Mouse (Mus musculus): Measurements from ENCODE around the gene Ocln. TPM values are rescaled to one million over a fixed set of nuclear protein-coding genes. Genes with fewer than 3 reads are reported as not detected.
"Not testable (repeated sequence)": the region's sequence is repeated elsewhere in the genome, so short reads cannot be mapped to it uniquely, and the experiment has no call there.

The Ocln gene
- total RNA-seq, 2 experiments from 2014 or later, result 0.14 TPM; not detected in 1

DNA sequence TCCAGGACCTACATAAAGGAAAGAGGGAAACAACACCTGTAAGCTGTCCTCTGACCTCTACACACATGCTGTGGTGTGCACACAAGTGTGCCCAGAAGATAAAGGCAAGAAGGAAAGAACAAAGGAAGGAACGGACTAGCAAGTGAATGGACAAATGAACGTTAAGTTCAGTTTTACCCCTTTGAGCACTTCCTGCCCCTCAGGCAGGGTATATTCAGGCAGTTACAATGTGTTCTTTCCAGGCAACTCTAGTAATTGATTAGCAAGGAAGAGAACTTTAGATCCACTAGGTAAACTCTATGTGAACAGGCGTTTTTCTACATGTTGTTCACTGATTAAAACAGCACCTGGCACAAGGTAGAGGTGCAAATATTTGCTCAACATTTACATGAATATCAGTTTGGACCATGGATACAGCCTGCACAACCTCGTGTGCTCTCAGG, 8.3 kb downstream of the Ocln start:
- no peak for DNase-seq (ENCODE audit: low spot score)

DNA sequence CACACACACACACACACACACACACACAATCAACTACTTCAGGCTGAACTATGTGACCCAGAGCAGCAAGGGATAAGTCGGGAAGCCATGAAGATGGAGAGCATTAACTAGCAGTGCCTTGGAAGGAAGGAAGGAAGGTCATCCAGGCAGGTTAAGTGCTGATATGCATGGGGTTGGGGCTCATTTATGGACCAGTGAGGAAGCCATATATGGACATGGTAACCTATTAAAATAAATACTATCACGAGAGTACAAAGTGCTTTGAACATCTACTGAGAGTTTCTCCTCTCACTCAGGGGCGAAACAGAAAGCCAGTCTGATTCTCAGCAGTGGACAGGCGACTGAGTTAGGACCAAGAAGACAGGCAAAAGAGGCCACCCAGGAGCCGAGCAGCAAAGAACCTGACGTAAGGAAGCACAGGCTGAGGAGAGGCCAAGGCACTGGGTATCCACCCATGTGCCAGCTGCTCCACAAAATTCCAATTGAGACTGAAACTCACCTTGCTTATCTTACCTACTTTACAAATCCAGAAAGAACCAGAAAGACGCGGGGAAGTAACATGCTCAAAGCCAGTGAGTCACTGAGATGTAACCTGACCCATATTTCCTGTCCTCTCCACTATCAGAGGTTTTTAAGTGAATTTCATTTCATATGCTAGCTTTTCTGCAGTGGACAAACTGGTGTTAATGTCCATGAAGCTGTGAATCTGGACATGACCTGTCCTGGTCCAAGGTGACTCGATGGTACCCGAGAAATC, 9.3 kb downstream of the Ocln start:
- no peak for DNase-seq (ENCODE audit: low spot score)

DNA sequence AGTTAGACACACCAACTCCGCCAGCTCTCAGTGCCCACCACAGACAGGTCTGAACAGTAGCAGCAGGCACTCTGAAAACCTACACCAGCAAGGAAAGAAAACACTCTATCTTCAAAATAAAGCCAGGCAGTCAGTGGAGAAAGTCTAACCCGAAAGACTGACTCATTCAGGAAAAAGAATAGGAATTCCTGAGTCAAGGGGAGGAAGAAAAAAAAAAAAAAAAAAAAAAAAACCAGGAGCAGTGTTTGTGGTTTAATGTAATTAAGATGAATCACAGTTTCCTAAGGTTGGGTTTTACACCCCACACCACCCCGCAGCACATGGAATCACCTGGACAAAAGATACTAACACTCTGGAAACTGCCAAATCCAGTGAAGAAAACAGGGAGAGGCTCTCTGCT, 16.4 kb downstream of the Ocln start:
- DNase-seq (ENCODE audit: low spot score), result no peak

DNA sequence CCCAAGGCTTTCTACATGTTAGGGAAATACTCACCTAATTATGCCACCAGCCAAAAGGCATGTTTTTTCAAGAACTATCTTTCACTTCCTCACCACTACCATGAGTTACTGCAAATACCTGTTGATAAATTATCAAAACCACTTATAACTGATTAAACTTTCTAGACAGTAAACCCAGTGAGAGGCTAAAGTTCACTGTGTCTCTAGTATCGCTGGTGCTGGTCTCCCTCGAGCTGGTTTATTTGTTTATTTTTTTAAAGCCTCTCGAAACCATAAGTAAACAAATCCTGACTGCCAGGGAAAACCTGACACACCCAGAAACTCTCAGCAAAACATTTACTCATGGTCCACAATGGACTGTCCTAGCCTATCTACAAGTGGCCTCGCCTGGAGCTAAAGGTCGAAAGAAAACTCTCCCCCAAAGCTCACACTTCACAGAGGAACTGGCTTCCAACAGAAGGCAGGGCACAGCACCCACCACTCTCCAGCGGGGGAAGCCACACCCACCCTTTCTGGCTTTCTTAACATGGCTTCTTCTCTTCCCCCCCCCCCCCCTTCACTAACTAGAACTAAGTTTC, 19.6 kb downstream of the Ocln start:
- no peak for DNase-seq (ENCODE audit: low spot score)

DNA sequence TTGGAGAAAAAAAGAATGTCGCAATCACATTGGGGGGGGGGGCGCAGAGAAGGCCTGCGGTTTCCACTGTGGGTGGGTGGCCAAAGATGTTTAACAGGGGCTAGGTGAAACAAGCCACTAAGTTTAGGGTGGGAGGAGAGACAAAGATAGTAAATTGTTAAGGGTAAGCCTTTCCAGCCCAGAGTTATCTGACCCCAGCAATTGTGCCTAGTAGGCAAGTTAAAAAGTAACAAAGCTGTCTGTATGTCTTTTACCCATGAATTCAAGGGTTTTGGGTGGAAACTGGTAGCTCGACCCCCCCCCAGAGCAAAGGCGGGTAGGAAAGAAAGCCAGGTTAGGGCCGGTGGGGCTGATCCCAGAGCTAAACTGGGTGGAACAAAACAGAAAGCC, 25.9 kb downstream of the Ocln start:
- DNase-seq (ENCODE audit: low spot score), result no peak

DNA sequence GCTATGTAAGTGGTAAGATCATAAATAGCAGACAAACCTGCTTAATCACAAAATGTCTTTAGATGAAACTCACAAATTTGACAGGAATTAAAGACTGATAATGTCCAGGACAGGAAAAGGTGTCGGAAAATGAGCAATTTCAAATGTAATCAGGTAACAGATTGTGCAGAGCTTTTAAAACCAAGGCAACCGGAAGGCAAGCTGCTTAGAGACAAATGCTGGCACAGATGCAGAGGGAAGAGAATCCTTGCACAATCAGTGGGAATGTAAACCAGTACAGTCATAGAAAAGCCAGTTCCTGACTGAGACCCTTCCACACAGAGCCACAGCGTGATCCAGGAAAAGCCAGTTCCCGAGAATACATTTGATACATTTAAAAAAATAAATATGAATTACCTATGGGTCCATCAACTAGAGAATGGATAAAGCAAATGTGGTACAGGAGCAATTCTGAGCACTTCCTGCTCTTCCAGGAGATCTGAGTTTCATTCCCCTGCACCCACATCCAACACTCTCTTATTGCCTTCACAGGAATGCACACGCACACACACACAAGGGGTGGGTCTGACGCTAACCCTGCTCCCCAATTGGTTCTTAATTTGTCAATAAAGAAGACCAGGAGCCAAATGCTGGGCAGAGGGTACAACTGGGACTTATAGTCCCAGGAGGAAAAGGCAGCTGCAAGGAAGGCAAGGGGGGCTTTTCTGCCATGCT, 26.4 kb downstream of the Ocln start:
- DNase-seq (ENCODE audit: low spot score), result no peak

DNA sequence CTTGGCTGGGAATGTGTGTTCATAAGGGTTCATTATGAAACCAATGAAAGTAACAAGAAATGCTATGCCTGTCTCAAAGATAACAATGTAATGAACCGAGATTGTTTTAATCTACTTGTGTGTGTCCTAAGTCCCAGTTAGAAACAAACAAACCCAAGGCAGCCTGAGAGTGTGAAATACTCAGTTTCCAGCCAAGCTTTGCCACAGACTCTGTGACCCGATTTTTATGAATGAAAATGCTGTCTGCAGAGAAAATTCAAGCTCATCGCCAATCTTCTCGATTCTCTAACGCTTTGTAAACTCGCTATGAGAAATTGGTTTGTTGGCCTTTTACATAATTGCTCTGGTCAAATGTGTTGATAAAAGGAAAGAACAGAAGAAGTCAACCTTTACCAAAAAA, 27.6 kb downstream of the Ocln start:
- no peak for DNase-seq (ENCODE audit: low spot score)

DNA sequence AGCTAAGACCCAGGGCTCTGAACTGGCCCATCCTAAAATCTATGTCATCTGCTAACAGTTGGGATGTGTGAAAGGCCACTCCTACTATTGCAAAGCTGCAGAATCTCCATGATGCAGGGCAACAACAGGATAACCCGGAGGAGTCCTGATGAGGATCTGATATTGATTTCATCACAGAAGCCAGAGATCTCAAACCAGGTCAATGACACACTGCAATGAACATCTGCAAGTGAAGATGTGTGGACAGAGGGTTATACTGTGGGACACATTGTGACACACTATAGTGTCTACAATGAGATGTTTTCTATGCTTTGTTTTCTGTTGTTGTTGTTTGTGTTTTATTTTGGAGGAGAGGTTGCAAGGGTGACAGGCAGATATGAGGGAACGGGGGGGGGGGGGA, 28.8 kb downstream of the Ocln start:
- DNase-seq (ENCODE audit: low spot score), result no peak

DNA sequence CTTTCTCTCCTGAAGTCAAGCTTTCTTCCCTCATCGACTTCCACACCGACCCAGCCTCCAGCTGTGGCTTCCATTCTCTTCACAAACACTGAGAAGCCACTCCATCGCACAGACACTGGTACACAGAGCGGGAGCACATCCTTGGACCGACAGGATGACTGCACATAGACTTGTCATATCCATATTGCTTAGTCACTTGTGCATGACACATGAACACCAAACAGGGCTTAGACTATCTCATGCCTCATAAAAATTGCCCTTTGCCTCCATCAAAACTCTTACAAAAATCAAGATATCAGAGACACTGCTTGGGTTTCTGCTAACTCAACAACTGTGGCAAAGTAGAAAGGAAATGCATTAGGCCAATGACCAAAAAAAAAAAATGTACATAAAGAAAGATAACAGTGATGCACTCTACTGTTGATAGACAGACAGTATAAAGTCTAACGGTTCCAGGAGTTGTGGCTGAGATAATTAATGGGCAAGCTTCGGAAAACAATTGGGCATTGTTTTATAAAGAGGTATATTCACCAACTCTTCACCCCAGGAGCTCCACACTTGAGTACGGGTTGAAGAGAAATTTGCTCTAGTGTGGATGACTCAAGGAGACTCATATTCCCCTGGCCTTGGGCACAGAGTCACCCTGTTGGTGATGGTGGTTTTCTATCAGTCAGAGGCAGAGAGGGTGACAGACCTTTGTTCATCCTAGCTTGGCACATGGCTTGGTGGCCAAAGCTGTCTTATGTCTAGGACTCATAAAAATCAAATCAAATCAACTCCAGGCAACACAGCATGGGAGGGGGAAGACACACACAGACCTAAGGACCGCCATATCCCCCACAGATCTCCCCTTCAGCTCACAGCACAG, 30.6 kb downstream of the Ocln start:
- DNase-seq (ENCODE audit: low spot score), result no peak

DNA sequence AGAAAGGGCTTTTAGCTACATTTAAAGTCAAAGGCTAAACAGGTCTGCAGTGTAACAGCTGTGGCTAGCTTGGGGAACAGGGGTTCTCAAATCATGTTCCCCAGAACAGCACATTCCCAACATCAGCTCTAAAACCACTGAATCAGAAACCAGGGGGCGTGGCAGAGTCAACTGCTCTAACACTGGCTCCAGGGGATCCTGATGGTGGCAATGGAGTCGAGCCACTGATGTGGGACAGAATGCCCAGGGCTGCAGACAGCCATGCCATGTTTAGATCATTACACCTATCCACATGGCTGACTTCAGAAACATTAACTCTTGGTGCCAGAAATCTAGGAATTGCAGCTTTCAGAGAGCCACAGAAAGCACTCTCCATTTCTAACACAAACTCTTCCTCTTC, 33.4 kb downstream of the Ocln start:
- no peak for DNase-seq (ENCODE audit: low spot score)

DNA sequence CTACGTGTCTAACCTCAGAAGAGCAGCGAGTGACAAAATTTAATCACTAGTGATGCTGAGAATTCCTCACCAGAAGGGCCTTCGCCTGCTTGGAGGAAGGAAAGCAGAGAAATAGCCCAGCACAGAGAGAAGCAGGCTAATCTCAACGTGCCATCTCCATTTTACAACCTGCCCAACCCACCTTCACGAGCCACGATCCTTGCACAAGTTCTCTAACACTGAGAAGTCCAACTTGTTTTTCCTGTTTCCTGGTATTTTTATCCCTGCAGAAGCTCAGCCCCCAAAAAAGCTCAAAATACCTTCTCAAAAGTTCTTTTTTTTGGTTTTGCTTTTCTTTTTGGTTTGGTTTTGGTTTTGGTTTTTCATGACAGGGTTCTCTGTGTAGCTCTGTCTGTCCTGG, 34.3 kb downstream of the Ocln start:
- no peak for DNase-seq (ENCODE audit: low spot score)

DNA sequence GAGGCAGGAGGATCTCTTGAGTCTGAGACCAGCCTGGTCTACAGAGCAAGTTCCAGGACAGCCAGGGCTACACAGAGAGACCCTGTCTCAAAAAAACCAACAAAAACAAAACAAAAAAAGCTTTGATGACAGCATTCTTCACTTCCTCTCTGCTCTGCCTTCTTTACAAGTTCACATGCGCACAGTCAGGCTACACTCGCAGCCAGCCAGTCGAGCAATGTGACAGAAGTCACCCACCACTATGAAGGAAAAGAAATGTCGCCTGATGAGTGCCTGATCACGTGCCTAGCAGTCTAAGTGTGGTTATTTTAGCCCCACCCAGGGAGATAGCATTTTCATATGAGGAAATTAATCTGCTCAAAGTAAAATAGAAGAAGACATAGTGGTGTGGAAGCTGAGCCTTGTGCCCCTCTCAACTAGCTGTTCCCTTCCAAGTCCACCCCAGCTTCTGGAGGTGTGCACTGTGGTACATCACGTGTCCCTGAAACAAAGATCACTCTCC, 34.8 kb downstream of the Ocln start:
- no peak for DNase-seq (ENCODE audit: low spot score)

DNA sequence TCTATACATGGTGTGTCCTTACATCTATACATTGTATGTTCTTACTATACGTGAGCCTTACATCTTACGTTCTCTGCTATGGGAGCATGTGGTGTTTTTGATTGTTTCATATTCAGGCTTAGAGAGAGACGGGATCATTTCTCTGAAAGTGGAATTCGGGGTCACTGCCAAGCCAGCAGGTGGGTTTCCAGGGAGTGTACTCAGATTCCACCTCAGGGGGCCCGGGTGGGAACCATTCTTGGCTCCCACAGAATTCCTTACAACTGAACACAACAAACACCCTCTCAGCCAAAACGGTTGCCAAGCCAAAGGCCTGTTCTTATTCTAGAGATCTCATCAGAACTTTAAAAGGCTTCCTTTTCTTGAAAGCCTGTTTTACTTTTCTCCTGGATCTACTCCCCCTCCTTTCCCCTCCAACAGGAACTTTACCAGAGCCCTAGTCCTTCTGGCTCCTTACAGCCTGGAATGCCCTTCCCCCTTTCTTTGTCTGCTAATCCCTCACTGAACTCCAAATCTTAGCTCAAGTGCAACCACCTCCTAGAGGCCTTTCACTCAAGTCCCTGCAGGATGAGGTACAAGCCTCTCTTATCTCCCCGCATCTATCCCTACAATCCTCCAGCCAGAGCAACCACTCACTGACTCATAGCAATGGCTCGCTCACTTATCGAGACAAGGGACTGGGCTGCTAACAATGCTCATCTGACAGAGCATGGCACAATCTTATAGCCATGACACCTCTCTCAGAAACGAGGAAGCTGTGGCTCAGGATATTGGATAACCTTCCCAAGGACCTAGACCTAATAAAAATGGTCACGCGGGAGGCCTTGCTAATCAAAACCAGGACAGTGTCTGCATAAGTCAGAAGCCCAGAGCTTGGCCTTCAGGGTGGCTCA, 36.1 kb downstream of the Ocln start:
- no peak for DNase-seq (ENCODE audit: low spot score)

DNA sequence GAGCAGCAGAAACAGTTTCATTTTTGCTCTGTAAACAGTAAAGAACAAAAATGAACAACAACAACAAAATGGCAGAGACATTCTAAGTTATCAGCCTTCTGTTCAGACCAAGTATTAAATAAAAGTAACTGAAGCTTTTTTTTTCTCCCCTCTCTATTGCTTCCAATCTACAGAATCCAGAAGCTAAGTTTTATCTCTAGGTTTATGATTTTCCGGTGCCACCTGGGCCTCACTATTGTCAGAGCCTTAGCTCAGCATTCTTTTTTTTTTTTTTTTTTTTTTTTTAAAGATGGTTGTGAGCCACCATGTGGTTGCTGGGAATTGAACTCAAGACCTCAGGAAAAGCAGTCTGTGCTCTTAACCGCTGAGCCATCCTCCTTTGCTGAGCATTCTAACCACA, 39.7 kb downstream of the Ocln start:
- DNase-seq (ENCODE audit: low spot score), result no peak

DNA sequence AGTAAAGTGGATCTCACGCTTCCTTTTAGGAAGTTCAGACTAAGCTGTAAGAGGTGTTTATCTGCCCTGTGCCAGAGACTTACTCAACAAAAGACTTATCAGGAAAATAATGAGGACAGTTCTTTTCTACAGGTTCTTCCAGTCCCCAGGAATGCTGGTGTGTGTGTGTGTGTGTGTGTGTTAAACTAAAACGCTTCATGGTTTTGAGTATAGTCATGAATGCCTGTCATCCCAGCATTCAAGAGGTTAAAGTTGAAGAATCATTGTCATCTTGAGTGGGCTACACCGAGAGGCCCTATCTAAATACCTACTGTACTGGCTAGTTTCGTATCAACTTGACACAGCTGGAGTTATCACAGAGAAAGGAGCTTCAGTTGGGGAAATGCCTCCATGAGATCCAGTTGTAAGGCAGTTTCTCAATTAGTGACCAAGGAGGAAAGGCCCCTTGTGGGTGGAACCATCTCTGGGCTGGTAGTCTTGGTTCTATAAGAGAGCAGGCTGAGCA, 40.6 kb downstream of the Ocln start:
- no peak for DNase-seq (ENCODE audit: low spot score)

DNA sequence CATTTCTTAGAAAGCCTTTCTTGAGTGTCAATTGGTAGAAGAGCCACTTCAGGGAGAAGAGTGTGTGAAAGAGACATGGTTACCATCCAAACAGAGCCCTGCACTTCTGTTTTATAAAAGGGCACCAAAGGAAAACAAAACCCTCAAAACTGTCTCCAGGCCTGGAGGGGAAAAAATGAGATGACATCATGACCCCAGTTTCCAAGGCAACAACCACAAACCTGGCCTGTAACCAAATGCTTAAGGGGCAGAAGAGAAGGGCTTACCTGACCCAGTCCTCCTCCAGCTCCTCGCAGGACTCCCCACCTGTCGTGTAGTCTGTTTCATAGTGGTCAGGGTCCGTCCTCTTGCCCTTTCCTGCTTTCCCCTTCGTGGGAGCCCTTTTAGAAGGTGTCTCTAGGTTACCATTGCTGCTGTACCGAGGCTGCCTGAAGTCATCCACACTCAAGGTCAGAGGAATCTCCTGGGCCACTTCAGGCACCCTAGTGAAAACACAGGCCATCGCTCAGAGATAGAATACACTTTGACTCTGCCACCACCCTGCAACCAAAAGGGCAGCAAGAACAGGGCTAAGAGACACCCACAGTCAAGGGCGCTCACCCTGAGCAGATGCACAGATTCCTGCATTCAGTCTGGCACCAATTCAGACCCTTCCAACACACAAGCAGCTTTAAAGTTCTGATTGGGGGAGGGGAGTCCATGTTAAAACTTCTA, 41.2 kb downstream of the Ocln start:
- no peak for DNase-seq (ENCODE audit: low spot score)

DNA sequence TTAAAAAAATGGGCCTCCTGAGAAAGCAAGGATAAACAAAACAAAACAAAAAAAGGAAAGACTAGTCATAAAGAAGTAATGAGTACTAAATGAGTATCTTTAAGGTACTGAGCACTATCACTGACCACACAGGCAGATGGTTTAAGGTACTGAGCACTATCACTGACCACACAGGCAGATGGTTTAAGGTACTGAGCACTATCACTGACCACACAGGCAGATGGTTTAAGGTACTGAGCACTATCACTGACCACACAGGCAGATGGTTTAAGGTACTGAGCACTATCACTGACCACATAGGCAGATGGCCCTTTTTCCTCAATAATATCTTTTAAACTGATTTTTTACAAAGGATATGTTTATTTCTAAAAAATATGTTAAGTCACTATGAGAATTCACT, 52.9 kb downstream of the Ocln start:
- not testable (repeated sequence) for DNase-seq (ENCODE audit: low spot score)

DNA sequence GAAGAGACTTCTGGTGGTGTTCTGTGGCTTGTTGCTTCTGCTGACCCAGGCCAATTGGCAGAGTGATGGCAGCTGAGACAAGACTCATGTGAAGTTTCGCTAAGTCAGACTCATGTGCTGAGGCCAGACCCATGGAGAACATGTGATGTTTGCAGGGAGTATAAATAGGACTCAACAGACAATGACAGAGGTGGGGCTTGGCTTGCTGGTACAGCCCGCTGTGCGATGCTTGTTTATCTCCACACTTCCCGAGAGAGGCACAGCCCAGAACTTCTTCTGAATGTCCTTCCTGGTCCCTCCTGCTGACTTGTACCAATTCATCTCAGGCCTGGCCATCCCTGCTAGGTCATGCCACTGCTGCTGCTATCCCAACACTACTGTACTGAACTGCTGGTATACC, 57.2 kb downstream of the Ocln start:
- no peak for DNase-seq (ENCODE audit: low spot score)

DNA sequence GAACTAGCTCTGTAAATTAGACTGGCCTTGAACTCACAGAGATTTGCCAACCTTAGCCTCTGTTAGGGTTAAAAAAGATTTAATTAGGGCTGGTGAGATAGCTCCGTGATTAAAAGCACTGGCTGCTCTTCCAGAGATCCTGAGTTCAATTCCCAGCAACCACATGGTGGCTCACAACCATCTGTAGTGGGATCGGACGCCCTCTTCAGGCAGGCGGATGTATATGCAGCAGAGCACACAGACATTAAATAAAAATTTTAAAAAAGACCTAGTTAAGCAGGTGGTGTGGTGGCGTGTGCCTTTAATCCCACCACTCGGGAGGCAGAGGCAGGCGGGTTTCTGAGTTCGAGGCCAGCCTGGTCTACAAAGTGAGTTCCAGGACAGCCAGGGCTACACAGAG, 58.1 kb downstream of the Ocln start:
- DNase-seq (ENCODE audit: low spot score), result not testable (repeated sequence)

DNA sequence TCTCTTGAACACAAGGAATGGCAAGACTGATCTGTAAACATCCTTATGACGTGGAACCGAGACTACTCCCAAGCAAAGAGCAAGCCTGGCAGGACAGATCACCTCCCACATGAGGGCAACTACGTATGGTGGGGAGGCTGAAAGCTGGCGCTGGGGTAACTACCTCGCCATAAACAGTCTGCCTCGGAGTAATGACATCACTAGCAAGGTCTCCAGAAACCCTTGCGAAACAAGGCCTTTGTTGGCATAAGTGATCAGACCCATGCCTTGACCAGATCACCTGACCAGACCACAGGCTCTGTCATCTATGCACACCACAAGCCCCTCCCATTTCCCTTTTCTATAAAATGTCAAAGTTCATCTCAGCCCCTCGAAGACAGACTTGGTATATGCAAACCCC, 59.2 kb downstream of the Ocln start:
- DNase-seq (ENCODE audit: low spot score), result no peak

Measured in gastrocnemius, adult 18-20 months (tissue).